Mouse (Mus musculus) stomach, postnatal 0 days (tissue): ENCODE data around the gene P2ry12.

Experiments
- CTCF ChIP-seq: IDR thresholded peaks from 2 replicates; pipeline ENCODE4 v1.5.1; 2016; ENCODE audit warnings: antibody characterized with exemption, low read depth, mild to moderate bottlenecking, moderate library complexity
- EP300 ChIP-seq: optimal IDR thresholded peaks from 2 replicates; pipeline ENCODE3; 2016; ENCODE audit warnings: antibody characterized with exemption

GRCm38 (mm10) chr3:59194938-59195337 is 67.7 kb downstream of the P2ry12 start, which contains the start of gene Gpr87:
- no peak; the same call in 1 of the 2 replicates for TF ChIP-seq CTCF
- peak; percentile 54 for TF ChIP-seq EP300
